Mouse (Mus musculus) lung, adult 18-20 months (tissue): Measurements from ENCODE around the gene Gon7.

ENCODE experiments used
- DNase-seq, 2 experiments: peaks; one replicate each; pipeline ENCODE4 v3.0.0; 2022; ENCODE audit warnings: mixed read lengths in 2 of 2

Gon7 gene

GRCm38 (mm10) chr12:102705216-102705871 lies 52.3 kb downstream of the Gon7 start:
- DNase-seq, result peak; percentile 84 to 89

GRCm38 (mm10) chr12:102704457-102705198 lies 53.0 kb downstream of the Gon7 start, which contains the start of gene Itpk1:
Itpk1 (minus strand) TSS chr12:102704930.
- DNase-seq, result peak; percentile 46 to 58

- DNase-seq, result no peak
Observed at GRCm38 (mm10) chr12:102703921-102704408, 53.6 kb downstream of the Gon7 start.

- no peak for DNase-seq
Observed at GRCm38 (mm10) chr12:102703441-102703840, 54.2 kb downstream of the Gon7 start.
